Mouse (Mus musculus): ENCODE data around the gene Cracr2a. TPM values are rescaled to one million over a fixed set of nuclear protein-coding genes. Genes with fewer than 3 reads are reported as not detected.
A peak's percentile ranks its signal among the peaks of the same experiment; 100 is the strongest.

Cracr2a gene
- polyA plus RNA-seq, 1 experiment from 2014 or later: 4.3 TPM

GRCm38 (mm10) chr6:127669313-127669712 lies 108.2 kb downstream of the Cracr2a start:
- 68% methylated on average over 4 of the region's 4 CpGs for WGBS
- Histone ChIP-seq H3K4me3 (ENCODE audit: low read length) (no peak overlapping the region), H3K9me3 (ENCODE audit: control insufficient read depth, low read length) (no peaks in the 10 kb centered on the region), H3K9ac (ENCODE audit: low read length) (no peak overlapping the region), H3K36me3 (ENCODE audit: control insufficient read depth, insufficient read depth, low read length) (0 out of 2 replicates have a peak, but pooled peaks cover 3% of the 10 kb centered on the region), H3K27me3 (ENCODE audit: control insufficient read depth, insufficient read depth, low read depth, low read length) (no peaks in the 10 kb centered on the region), H3K4me1 (replicated peaks; ENCODE audit: control insufficient read depth, insufficient read depth, low read length) (no peaks in the 10 kb centered on the region), H3K27ac (ENCODE audit: low read length) (no peak overlapping the region), H3K4me2 (ENCODE audit: low read depth, low read length) (no peak overlapping the region)
- ATAC-seq (ENCODE audit: low read depth): no peak

DNA sequence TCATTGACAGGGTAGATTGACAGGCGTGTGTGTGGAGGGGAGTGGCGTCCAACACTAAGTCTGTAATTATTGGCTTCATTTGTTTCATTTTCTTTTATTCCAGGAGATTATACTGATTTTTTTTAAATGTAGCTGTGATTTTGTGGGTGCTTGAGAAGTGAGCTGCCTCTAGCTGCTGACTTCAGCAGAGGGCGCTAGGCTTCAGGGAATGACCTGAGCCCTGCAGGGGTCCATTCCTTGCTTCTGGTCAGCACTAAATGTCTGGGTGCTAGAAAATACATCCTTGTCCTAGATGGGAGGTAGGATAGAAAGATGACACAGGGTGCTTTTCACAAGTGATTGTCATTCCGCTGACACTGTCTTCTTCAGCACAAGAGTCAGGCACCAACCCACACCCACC lies 108.9 kb downstream of the Cracr2a start:
- H3K4me3 ChIP-seq (ENCODE audit: low read length): no peak overlapping the region
- 94% methylated on average over 4 of the region's 4 CpGs for WGBS

GRCm38 (mm10) chr6:127672071-127672470 lies 110.9 kb downstream of the Cracr2a start:
- H3K27ac ChIP-seq (ENCODE audit: low read length): no peak overlapping the region
- WGBS: 61% methylated on average over 7 of the region's 7 CpGs
- no peak overlapping the region for H3K4me3 ChIP-seq (ENCODE audit: low read length)
- H3K9me3 ChIP-seq (ENCODE audit: control insufficient read depth, low read length): no peaks in the 10 kb centered on the region
- no peak overlapping the region for H3K9ac ChIP-seq (ENCODE audit: low read length)
- no peaks in the 10 kb centered on the region for H3K27me3 ChIP-seq (ENCODE audit: control insufficient read depth, insufficient read depth, low read depth, low read length)
- H3K4me2 ChIP-seq (ENCODE audit: low read depth, low read length): no peak overlapping the region
- H3K4me1 ChIP-seq (replicated peaks; ENCODE audit: control insufficient read depth, insufficient read depth, low read length): no peaks in the 10 kb centered on the region
- 0 out of 2 replicates have a peak, but pooled peaks cover 3% of the 10 kb centered on the region for H3K36me3 ChIP-seq (ENCODE audit: control insufficient read depth, insufficient read depth, low read length)
- ATAC-seq (ENCODE audit: low read depth): no peak

More for the DNA sequence above, 108.9 kb downstream of the Cracr2a start:
- no peak overlapping the region for H3K27ac ChIP-seq (ENCODE audit: low read length)
- H3K36me3 ChIP-seq (ENCODE audit: control insufficient read depth, insufficient read depth, low read length): 0 out of 2 replicates have a peak, but pooled peaks cover 3% of the 10 kb centered on the region
- no peak overlapping the region for H3K4me2 ChIP-seq (ENCODE audit: low read depth, low read length)
- no peak for ATAC-seq (ENCODE audit: low read depth)
- H3K9me3 ChIP-seq (ENCODE audit: control insufficient read depth, low read length): no peaks in the 10 kb centered on the region
- H3K27me3 ChIP-seq (ENCODE audit: control insufficient read depth, insufficient read depth, low read depth, low read length): no peaks in the 10 kb centered on the region
- no peaks in the 10 kb centered on the region for H3K4me1 ChIP-seq (replicated peaks; ENCODE audit: control insufficient read depth, insufficient read depth, low read length)
- H3K9ac ChIP-seq (ENCODE audit: low read length): no peak overlapping the region

DNA sequence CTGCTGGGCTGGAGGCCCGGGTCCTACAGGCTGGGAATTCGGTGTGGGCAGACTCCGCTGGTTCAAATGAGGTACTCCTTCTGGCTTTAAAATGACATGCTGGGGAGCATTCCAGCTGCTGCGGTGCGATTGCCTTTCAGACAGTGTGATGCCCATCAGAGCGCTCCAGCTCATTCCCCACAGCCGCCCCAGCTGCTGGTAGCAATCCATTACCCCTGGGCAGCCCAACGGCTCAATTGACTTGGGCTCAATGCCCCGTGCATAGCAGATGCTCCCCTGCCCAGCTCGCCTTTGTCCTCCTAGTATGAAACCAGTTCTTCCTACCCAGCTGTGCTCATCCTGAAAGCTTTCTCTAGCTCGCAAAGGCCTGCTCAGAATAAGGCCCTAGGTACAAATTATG lies 115.7 kb downstream of the Cracr2a start:
- no peak for ATAC-seq (ENCODE audit: low read depth)

GRCm38 (mm10) chr6:127678320-127678719 lies 117.2 kb downstream of the Cracr2a start:
- Histone ChIP-seq H3K4me3 (ENCODE audit: low read length) (no peak overlapping the region), H3K27ac (ENCODE audit: low read length) (no peak overlapping the region), H3K27me3 (ENCODE audit: control insufficient read depth, insufficient read depth, low read depth, low read length) (no peaks in the 10 kb centered on the region), H3K4me1 (replicated peaks; ENCODE audit: control insufficient read depth, insufficient read depth, low read length) (no peaks in the 10 kb centered on the region; the same call in 1 of the 2 replicates), H3K36me3 (ENCODE audit: control insufficient read depth, insufficient read depth, low read length) (no peaks in the 10 kb centered on the region), H3K9ac (ENCODE audit: low read length) (no peak overlapping the region), H3K4me2 (ENCODE audit: low read depth, low read length) (no peak overlapping the region), H3K9me3 (ENCODE audit: control insufficient read depth, low read length) (no peaks in the 10 kb centered on the region)
- WGBS: 60% methylated on average over 9 of the region's 9 CpGs
- no peak for ATAC-seq (ENCODE audit: low read depth)

More for the DNA sequence above, 115.7 kb downstream of the Cracr2a start:
- no peaks in the 10 kb centered on the region for H3K36me3 ChIP-seq (ENCODE audit: control insufficient read depth, insufficient read depth, low read length)
- no peak overlapping the region for H3K4me3 ChIP-seq (ENCODE audit: low read length)
- no peaks in the 10 kb centered on the region for H3K27me3 ChIP-seq (ENCODE audit: control insufficient read depth, insufficient read depth, low read depth, low read length)
- H3K9me3 ChIP-seq (ENCODE audit: control insufficient read depth, low read length): no peaks in the 10 kb centered on the region
- WGBS: 82% methylated on average over 11 of the region's 11 CpGs
- H3K9ac ChIP-seq (ENCODE audit: low read length): no peak overlapping the region
- no peak overlapping the region for H3K27ac ChIP-seq (ENCODE audit: low read length)
- H3K4me1 ChIP-seq (replicated peaks; ENCODE audit: control insufficient read depth, insufficient read depth, low read length): no peaks in the 10 kb centered on the region
- no peak overlapping the region for H3K4me2 ChIP-seq (ENCODE audit: low read depth, low read length)

DNA sequence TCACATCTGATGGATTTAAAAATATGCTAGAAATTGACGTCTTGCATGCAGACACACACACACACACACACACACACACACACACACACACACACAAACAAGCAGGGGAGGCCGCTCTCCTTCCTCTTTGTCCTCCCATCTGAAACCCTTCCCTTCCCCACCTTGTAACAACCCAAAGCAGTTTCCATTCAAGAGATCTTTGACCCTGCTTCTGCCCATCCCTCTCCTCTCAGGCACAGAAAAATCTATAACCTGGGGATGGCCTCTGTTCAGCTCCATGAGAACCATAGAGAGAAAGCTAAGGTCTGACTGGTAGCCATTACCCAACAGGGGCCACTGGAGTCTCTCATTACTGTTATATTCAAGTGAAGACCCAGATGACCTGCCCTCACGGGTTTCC lies 117.9 kb downstream of the Cracr2a start:
- Histone ChIP-seq H3K9ac (ENCODE audit: low read length) (no peak overlapping the region), H3K36me3 (ENCODE audit: control insufficient read depth, insufficient read depth, low read length) (no peaks in the 10 kb centered on the region), H3K4me3 (ENCODE audit: low read length) (no peak overlapping the region), H3K9me3 (ENCODE audit: control insufficient read depth, low read length) (no peaks in the 10 kb centered on the region), H3K27me3 (ENCODE audit: control insufficient read depth, insufficient read depth, low read depth, low read length) (no peaks in the 10 kb centered on the region), H3K27ac (ENCODE audit: low read length) (no peak overlapping the region), H3K4me1 (replicated peaks; ENCODE audit: control insufficient read depth, insufficient read depth, low read length) (peaks cover 4% of the 10 kb centered on the region), H3K4me2 (ENCODE audit: low read depth, low read length) (no peak overlapping the region)
- no peak for ATAC-seq (ENCODE audit: low read depth)
- WGBS: 78% methylated on average over 3 of the region's 3 CpGs

DNA sequence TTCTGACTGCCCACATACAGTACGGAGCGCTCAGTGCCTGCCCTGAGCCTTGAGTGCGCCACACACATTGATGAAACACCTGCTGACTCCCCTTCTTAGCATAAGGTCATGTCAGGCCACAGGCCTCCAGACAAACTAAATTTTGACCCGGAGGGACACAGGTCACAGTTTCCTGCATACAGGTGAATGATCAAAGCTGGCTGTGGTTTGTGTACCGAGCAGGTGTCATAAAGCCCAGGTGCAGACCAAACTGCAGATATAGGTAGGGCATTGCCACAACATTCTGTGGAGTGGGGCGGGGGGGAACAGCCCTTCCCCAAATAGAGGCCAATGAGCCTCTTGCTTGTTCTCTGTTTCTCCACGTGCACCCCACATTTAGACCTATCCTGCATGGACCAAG lies 119.6 kb downstream of the Cracr2a start:
- Histone ChIP-seq H3K9me3 (ENCODE audit: control insufficient read depth, low read length) (no peaks in the 10 kb centered on the region), H3K4me2 (ENCODE audit: low read depth, low read length) (no peak overlapping the region), H3K27me3 (ENCODE audit: control insufficient read depth, insufficient read depth, low read depth, low read length) (no peaks in the 10 kb centered on the region), H3K9ac (ENCODE audit: low read length) (no peak overlapping the region), H3K27ac (ENCODE audit: low read length) (no peak overlapping the region), H3K4me3 (ENCODE audit: low read length) (no peak overlapping the region), H3K36me3 (ENCODE audit: control insufficient read depth, insufficient read depth, low read length) (no peaks in the 10 kb centered on the region), H3K4me1 (replicated peaks; ENCODE audit: control insufficient read depth, insufficient read depth, low read length) (peaks cover 4% of the 10 kb centered on the region)
- ATAC-seq (ENCODE audit: low read depth): no peak
- WGBS: 81% methylated on average over 7 of the region's 7 CpGs

- H3K27me3 ChIP-seq (ENCODE audit: control insufficient read depth, insufficient read depth, low read depth, low read length): no peaks in the 10 kb centered on the region
- H3K4me3 ChIP-seq (ENCODE audit: low read length): no peak overlapping the region
- no peak overlapping the region for H3K9ac ChIP-seq (ENCODE audit: low read length)
- H3K9me3 ChIP-seq (ENCODE audit: control insufficient read depth, low read length): no peaks in the 10 kb centered on the region
- WGBS: 19% methylated on average over 8 of the region's 8 CpGs
- H3K4me1 ChIP-seq (replicated peaks; ENCODE audit: control insufficient read depth, insufficient read depth, low read length): peaks cover 4% of the 10 kb centered on the region
- H3K27ac ChIP-seq (ENCODE audit: low read length): no peak overlapping the region
- no peak overlapping the region for H3K4me2 ChIP-seq (ENCODE audit: low read depth, low read length)
- ATAC-seq (ENCODE audit: low read depth): peak; percentile 69
- no peaks in the 10 kb centered on the region for H3K36me3 ChIP-seq (ENCODE audit: control insufficient read depth, insufficient read depth, low read length)
These were observed 122.4 kb downstream of the Cracr2a start for GRCm38 (mm10) chr6:127683561-127683960.

- Histone ChIP-seq H3K27ac (ENCODE audit: low read length) (no peak overlapping the region), H3K36me3 (ENCODE audit: control insufficient read depth, insufficient read depth, low read length) (no peaks in the 10 kb centered on the region), H3K9me3 (ENCODE audit: control insufficient read depth, low read length) (no peaks in the 10 kb centered on the region), H3K4me1 (replicated peaks; ENCODE audit: control insufficient read depth, insufficient read depth, low read length) (peaks cover 4% of the 10 kb centered on the region), H3K4me3 (ENCODE audit: low read length) (no peak overlapping the region), H3K27me3 (ENCODE audit: control insufficient read depth, insufficient read depth, low read depth, low read length) (no peaks in the 10 kb centered on the region), H3K4me2 (ENCODE audit: low read depth, low read length) (no peak overlapping the region), H3K9ac (ENCODE audit: low read length) (no peak overlapping the region)
- no peak for ATAC-seq (ENCODE audit: low read depth)
- WGBS: 81% methylated on average over 4 of the region's 4 CpGs
These were observed 123.8 kb downstream of the Cracr2a start for GRCm38 (mm10) chr6:127684981-127685380.

Measured in lung, embryonic 16.5 days (tissue).